Mouse (Mus musculus) c-Kit-positive CD71-negative TER-119-negative erythroid progenitor cells, embryonic 14.5 days (primary cell): ENCODE results near the gene Fbxw11.
"Not testable (repeated sequence)": the region's sequence is repeated elsewhere in the genome, so short reads cannot be mapped to it uniquely, and the experiment has no call there.

Experiments
- DNase-seq: peaks from one replicate; pipeline ENCODE4 v3.0.0-alpha.2; 2013; ENCODE audit warnings: low read depth

The Fbxw11 gene

GRCm38 (mm10) chr11:32708739-32709501 lies 66.4 kb downstream of the Fbxw11 start:
- DNase-seq: no peak

- DNase-seq: no peak
Measured at GRCm38 (mm10) chr11:32709563-32709962, 67.0 kb downstream of the Fbxw11 start.

GRCm38 (mm10) chr11:32714230-32714629 lies 71.7 kb downstream of the Fbxw11 start:
- no peak for DNase-seq

- no peak for DNase-seq
Measured at GRCm38 (mm10) chr11:32714896-32715295, 72.4 kb downstream of the Fbxw11 start.

GRCm38 (mm10) chr11:32715495-32715894 lies 73.0 kb downstream of the Fbxw11 start:
- DNase-seq: no peak

GRCm38 (mm10) chr11:32715970-32716369 lies 73.4 kb downstream of the Fbxw11 start:
- no peak for DNase-seq

GRCm38 (mm10) chr11:32716876-32717275 lies 74.4 kb downstream of the Fbxw11 start:
- DNase-seq: no peak

- DNase-seq: not testable (repeated sequence)
Measured at GRCm38 (mm10) chr11:32717711-32718110, 75.2 kb downstream of the Fbxw11 start.

- DNase-seq: no peak
Measured at GRCm38 (mm10) chr11:32718371-32718770, 75.8 kb downstream of the Fbxw11 start.

- no peak for DNase-seq
Measured at GRCm38 (mm10) chr11:32718979-32719378, 76.5 kb downstream of the Fbxw11 start.

GRCm38 (mm10) chr11:32722653-32723052 lies 80.1 kb downstream of the Fbxw11 start:
- no peak for DNase-seq

GRCm38 (mm10) chr11:32723287-32723686 lies 80.8 kb downstream of the Fbxw11 start:
- no peak for DNase-seq

- DNase-seq: no peak
Measured at GRCm38 (mm10) chr11:32725171-32725570, 82.6 kb downstream of the Fbxw11 start.

- no peak for DNase-seq
Measured at GRCm38 (mm10) chr11:32732467-32732866, 89.9 kb downstream of the Fbxw11 start.

GRCm38 (mm10) chr11:32733195-32733594 lies 90.7 kb downstream of the Fbxw11 start:
- no peak for DNase-seq

- no peak for DNase-seq
Measured at GRCm38 (mm10) chr11:32736371-32736770, 93.8 kb downstream of the Fbxw11 start.

- no peak for DNase-seq
Measured at GRCm38 (mm10) chr11:32737729-32738128, 95.2 kb downstream of the Fbxw11 start.

- no peak for DNase-seq
Measured at GRCm38 (mm10) chr11:32743891-32744290, 101.4 kb downstream of the Fbxw11 start.

GRCm38 (mm10) chr11:32744463-32744862 lies 101.9 kb downstream of the Fbxw11 start:
- DNase-seq: no peak

GRCm38 (mm10) chr11:32745466-32745865 lies 102.9 kb downstream of the Fbxw11 start:
- DNase-seq: no peak

GRCm38 (mm10) chr11:32746036-32746435 lies 103.5 kb downstream of the Fbxw11 start:
- no peak for DNase-seq

GRCm38 (mm10) chr11:32746475-32746874 lies 104.0 kb downstream of the Fbxw11 start:
- no peak for DNase-seq

- no peak for DNase-seq
Measured at GRCm38 (mm10) chr11:32748800-32749199, 106.3 kb downstream of the Fbxw11 start.
